Mouse (Mus musculus) stomach, postnatal 0 days (tissue): ENCODE data around the gene Olfr1513. TPM values are rescaled to one million over a fixed set of nuclear protein-coding genes. Genes with fewer than 3 reads are reported as not detected.

Source experiments
- ATAC-seq: fragments of 200-750 bp; cut with Nextera tagmentation; 2 replicates; pipeline ENCODE4 v1.8.0; 2017; ENCODE audit not compliant: low FRiP score, low TSS enrichment
- DNase-seq: peaks from one replicate; pipeline ENCODE4 v3.0.0-alpha.2; 2016; ENCODE audit warnings: low spot score
- H3K27ac ChIP-seq: fragments of 300-500 bp; sonication (generic); replicated peaks from 2 replicates; pipeline ENCODE4 v1.5.1; 2014; ENCODE audit warnings: mild to moderate bottlenecking, control low read depth
- H3K27me3 ChIP-seq: fragments of 300-500 bp; sonication (generic); 2 replicates; pipeline ENCODE4 v1.6.1; 2014; ENCODE audit warnings: low read length; ENCODE audit not compliant: control insufficient read depth, insufficient read depth
- H3K36me3 ChIP-seq: fragments of 300-500 bp; sonication (generic); 2 replicates; pipeline ENCODE4 v1.6.1; 2014; ENCODE audit warnings: low read length, mixed read lengths; ENCODE audit not compliant: control insufficient read depth, insufficient read depth
- H3K4me1 ChIP-seq: fragments of 300-500 bp; sonication (generic); replicated peaks from 2 replicates; pipeline ENCODE4 v1.6.1; 2014; ENCODE audit warnings: antibody characterized with exemption; ENCODE audit not compliant: control insufficient read depth, insufficient read depth
- H3K4me2 ChIP-seq: fragments of 300-500 bp; sonication (generic); replicated peaks from 2 replicates; pipeline ENCODE4 v1.6.1; 2014; ENCODE audit warnings: low read depth, mild to moderate bottlenecking, control low read depth, moderate library complexity
- H3K4me3 ChIP-seq: fragments of 300-500 bp; sonication (generic); 2 replicates; pipeline ENCODE4 v1.5.1; 2014; ENCODE audit warnings: low read depth, low read length, control low read depth
- H3K9ac ChIP-seq: fragments of 300-500 bp; sonication (generic); 2 replicates; pipeline ENCODE4 v1.6.1; 2014; ENCODE audit warnings: mild to moderate bottlenecking, low read length, control low read depth, mixed read lengths
- H3K9me3 ChIP-seq: fragments of 300-500 bp; sonication (generic); 2 replicates; pipeline ENCODE4 v1.6.1; 2016; ENCODE audit warnings: low read length; ENCODE audit not compliant: control insufficient read depth
- CTCF ChIP-seq: IDR thresholded peaks from 2 replicates; pipeline ENCODE4 v1.5.1; 2016; ENCODE audit warnings: antibody characterized with exemption, low read depth, mild to moderate bottlenecking, moderate library complexity
- EP300 ChIP-seq: optimal IDR thresholded peaks from 2 replicates; pipeline ENCODE3; 2016; ENCODE audit warnings: antibody characterized with exemption
- WGBS: fragments of 180-500 bp; shearing (Covaris S2); extraction: QIAGEN DNeasy Blood & Tissue Kit; methylation state at CpG from one replicate; pipeline ENCODE4 v1.1.7; 2014; 5-methylcytosine and 5-hydroxymethylcytosine counted together
- polyA plus RNA-seq: library from polyadenylated mRNA; unstranded; fragments of >200 nt; fragmentation: Nextera tagmentation; extraction: Ambion mirVana; gene quantifications from 2 replicates; pipeline ENCODE4 v1.2.1, GENCODE M21; 2015

Olfr1513 gene
- polyA plus RNA-seq, 1 experiment from 2014 or later = not detected

DNA sequence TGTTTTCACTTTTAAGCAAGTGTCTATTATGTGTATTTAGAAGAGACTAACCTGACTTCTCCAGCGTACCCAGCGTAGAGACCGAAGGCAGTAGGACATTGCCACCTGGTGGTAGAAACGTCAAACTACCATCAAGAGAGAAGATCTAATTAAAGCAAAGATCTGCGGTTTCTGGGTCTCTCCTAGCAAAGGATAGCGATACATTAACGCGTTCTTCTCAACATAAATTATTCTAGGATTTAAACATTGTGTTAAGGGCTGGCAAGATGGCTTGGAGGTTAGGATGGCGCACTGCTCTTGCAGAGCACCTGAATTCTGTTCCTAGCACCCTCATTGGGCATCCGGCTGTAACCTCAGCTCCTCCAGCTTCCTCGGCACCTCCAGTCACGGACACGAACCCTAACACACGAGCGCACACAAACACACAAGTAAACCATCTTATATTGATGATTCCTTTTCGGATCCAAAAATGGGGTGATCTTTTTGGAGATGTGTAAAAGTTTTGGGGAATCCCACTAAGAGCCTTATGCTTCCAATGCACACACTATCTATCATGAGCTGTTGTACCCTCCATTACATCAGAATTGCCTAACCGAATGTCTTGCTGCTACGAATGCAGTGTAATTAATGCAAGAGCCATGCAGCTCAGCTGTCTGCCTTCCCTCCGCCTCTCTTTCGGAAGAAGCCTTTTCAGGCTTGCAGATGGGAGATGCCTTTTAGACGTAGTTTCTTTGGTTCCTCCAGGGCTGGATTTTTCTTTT lies 17.3 kb downstream of the Olfr1513 start:
- H3K27me3 ChIP-seq = no peaks in the 10 kb centered on the region
- TF ChIP-seq CTCF = peak; percentile 94
- TF ChIP-seq EP300 = no peak
- no peak overlapping the region for H3K27ac ChIP-seq
- no peaks in the 10 kb centered on the region for H3K4me1 ChIP-seq
- H3K4me3 ChIP-seq = no peak overlapping the region
- H3K4me2 ChIP-seq = peak overlapping the region; percentile 27; the same call in 1 of the 2 replicates
- WGBS = 26% methylated on average over 21 of the region's 21 CpGs
- H3K9me3 ChIP-seq = no peaks in the 10 kb centered on the region
- DNase-seq = peak; percentile 22
- no peak for ATAC-seq
- H3K9ac ChIP-seq = no peak overlapping the region
- no peaks in the 10 kb centered on the region for H3K36me3 ChIP-seq

DNA sequence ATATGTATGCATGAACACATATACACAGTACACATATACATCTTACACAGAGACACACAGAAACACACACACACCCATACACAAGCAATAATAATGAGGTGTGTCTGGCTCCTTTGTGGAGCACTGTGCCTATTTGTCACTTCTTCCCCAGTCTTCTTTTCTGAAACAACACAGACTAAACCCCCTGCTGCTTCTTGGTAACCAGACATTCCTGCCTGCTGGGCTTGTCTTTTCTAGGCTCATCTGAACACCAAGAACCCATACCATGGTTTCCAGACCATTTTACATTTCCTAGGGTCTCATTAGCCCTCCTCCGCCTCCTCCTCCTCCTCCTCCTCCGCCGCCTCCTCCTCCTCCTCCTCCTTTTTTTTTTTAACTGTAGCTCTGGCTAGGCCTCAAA lies 24.0 kb downstream of the Olfr1513 start:
- Histone ChIP-seq H3K27me3 (no peaks in the 10 kb centered on the region), H3K36me3 (no peaks in the 10 kb centered on the region), H3K9me3 (no peaks in the 10 kb centered on the region), H3K27ac (no peak overlapping the region), H3K4me2 (no peak overlapping the region), H3K4me3 (no peak overlapping the region), H3K9ac (no peak overlapping the region), H3K4me1 (no peaks in the 10 kb centered on the region; the same call in 1 of the 2 replicates)
- no peak for TF ChIP-seq EP300
- TF ChIP-seq CTCF = no peak
- ATAC-seq = no peak
- WGBS = 66% methylated on average over 3 of the region's 3 CpGs
- no peak for DNase-seq

DNA sequence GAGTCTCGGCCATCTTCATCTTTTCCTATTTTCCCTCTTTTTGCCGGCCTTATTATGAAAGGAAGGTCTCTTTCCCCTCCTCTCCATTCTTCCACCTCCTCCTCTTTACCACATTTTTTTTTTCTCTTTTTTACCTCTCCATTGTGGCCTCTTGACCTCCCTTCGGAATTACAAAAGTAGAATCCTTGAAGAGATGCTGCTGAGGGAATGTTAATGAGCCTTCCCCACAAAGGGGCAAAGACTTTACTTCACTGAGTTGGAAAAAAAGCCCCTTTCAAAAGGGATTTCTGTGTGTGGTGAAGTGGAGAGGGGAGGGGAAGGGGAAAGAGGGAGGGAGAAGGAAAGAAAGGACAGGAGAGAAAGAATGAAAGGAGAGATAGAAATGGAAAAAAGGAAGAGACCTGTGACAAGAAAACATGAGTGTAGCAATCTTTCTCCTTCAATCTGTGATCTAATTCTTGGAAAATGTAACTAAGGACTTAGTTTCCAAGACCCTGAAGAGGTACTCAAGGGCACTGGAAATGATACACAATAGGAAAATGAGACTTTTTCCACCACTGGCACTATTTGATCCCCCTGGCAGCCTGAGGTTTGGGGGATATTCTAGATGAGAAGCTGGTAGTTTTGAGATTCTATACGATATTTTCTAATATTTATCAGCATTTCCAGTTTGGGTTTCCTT lies 25.0 kb downstream of the Olfr1513 start:
- H3K4me3 ChIP-seq = no peak overlapping the region
- TF ChIP-seq EP300 (no peak), CTCF (no peak)
- DNase-seq = no peak
- no peaks in the 10 kb centered on the region for H3K36me3 ChIP-seq
- no peaks in the 10 kb centered on the region for H3K9me3 ChIP-seq
- no peaks in the 10 kb centered on the region; the same call in 1 of the 2 replicates for H3K4me1 ChIP-seq
- H3K9ac ChIP-seq = no peak overlapping the region
- no peak overlapping the region for H3K4me2 ChIP-seq
- H3K27me3 ChIP-seq = no peaks in the 10 kb centered on the region
- WGBS = 29% methylated on average over 4 of the region's 4 CpGs
- no peak overlapping the region for H3K27ac ChIP-seq
- no peak for ATAC-seq

DNA sequence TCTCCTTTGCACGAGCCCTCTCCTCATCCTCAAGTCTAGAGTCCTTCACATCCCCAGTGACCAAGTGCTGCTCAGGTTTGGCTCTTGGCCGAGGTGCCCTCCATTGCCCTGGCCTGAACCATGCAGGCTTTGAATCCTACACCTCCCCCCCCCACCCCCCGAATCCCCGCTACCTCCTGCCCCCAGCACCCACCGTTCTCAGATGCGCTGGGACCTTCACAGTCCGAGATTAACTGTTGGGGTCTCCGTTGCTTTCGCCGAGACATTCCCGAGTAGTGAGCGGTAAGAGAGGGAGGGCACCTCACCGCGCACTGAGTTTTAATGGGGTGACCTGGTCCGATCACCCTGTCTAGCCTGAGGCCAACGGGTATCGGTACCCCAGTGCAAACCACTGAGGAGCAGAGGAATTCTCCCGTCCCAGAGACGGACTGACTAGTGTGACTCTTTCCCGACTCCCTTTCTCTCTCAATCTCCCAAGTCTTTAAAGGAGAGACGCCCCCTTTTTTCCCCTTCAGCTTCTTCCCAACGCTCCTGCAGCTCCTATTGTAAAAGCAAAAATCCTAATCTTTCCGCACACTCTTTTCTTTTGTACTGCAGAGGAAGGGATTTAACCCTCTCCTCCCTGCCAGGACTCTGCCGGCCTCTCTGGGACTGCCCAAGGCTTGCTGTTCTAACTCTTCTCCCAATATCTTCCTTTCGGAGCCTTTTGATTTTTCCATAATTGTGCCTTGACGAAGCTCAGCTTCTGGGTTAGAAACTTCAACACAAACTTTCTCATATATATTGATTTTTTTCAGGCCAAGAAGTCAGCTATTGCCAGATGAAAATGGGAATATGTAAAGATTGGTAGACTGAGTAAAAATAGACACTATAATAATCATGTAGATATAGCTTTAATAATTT lies 28.0 kb downstream of the Olfr1513 start, which contains the start of gene Sall2:
Sall2 (minus strand) TSS at position 853 of the 903 bp plus-strand sequence.
- peak within 1 kb of the TSS; percentile 68 for H3K4me2 ChIP-seq
- no peaks in the 10 kb centered on the region for H3K27me3 ChIP-seq
- H3K4me3 ChIP-seq = peak within 1 kb of the TSS; percentile 35
- ATAC-seq (peak; percentile 42; the same call in 1 of the 2 replicates), DNase-seq (no peak)
- no peaks in the 10 kb centered on the region; the same call in 1 of the 2 replicates for H3K4me1 ChIP-seq
- TF ChIP-seq EP300 (no peak), CTCF (no peak)
- H3K9me3 ChIP-seq = no peaks in the 10 kb centered on the region
- H3K36me3 ChIP-seq = no peaks in the 10 kb centered on the region
- 2% methylated on average over 26 of the region's 26 CpGs for WGBS
- peak within 1 kb of the TSS; percentile 18 for H3K9ac ChIP-seq
- no peak within 1 kb of the TSS for H3K27ac ChIP-seq

GRCm38 (mm10) chr14:52327375-52327901 lies 28.8 kb downstream of the Olfr1513 start:
- no peak for DNase-seq

More at GRCm38 (mm10) chr14:52327375-52327901, 28.8 kb downstream of the Olfr1513 start:
- Histone ChIP-seq H3K27me3 (no peaks in the 10 kb centered on the region), H3K9me3 (no peaks in the 10 kb centered on the region), H3K27ac (no peak overlapping the region), H3K4me1 (no peaks in the 10 kb centered on the region; the same call in 1 of the 2 replicates), H3K4me2 (peak overlapping the region; percentile 68), H3K4me3 (peak overlapping the region; percentile 35), H3K9ac (peak overlapping the region; percentile 18; the same call in 1 of the 2 replicates), H3K36me3 (no peaks in the 10 kb centered on the region)
- TF ChIP-seq CTCF = no peak
- no peak for TF ChIP-seq EP300
- ATAC-seq = no peak
- 5% methylated on average over 14 of the region's 14 CpGs for WGBS
